Mouse (Mus musculus): ENCODE data around the gene Ybx3. TPM values are rescaled to one million over a fixed set of nuclear protein-coding genes. Genes with fewer than 3 reads are reported as not detected.

Ybx3 gene
- polyA plus RNA-seq, 1 experiment: 168 TPM

GRCm38 (mm10) chr6:131362987-131363765 lies 25.1 kb downstream of the Ybx3 start:
- WGBS: 74% methylated on average over 7 of the region's 7 CpGs
- no peak overlapping the region for H3K27ac ChIP-seq (ENCODE audit: control insufficient read depth, insufficient read depth, low read depth, low read length, poor library complexity)
- peaks cover 3% of the 10 kb centered on the region; the same call in 1 of the 2 replicates for H3K4me1 ChIP-seq (ENCODE audit: control insufficient read depth, insufficient read depth, low read length)

DNA sequence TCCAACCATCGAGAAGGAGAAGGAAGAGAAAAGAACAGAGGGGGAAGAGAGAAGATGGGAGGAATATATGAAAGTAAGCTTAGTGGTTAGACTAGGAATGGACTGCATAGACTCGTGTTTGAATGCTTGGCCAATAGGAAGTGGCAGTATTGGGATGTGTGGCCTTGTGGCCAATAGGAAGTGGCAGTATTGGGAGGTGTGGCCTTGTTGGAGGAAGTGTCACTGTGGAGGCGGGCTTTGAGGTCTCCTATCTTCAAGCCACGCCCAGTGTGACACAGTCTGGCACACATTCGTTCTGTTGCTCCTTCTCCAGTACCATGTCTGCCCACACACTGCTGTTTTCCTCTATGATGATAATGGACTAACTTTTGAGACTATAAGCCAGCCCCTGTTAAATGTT lies 27.6 kb downstream of the Ybx3 start:
- peaks cover 3% of the 10 kb centered on the region; the same call in 1 of the 2 replicates for H3K4me1 ChIP-seq (ENCODE audit: control insufficient read depth, insufficient read depth, low read length)
- 68% methylated on average over 5 of the region's 5 CpGs for WGBS
- no peak overlapping the region for H3K4me3 ChIP-seq (replicated peaks; ENCODE audit: control insufficient read depth, low read depth, low read length)
- no peak for TF ChIP-seq POLR2A (IDR thresholded peaks at IDR 0.05; ENCODE audit: borderline replicate concordance, control insufficient read depth, low read depth, low read length)
- TF ChIP-seq CTCF (IDR thresholded peaks at IDR 0.05; ENCODE audit: control insufficient read depth, insufficient read depth, low read length): no peak
- no peak overlapping the region for H3K27ac ChIP-seq (ENCODE audit: control insufficient read depth, insufficient read depth, low read depth, low read length, poor library complexity)

More at GRCm38 (mm10) chr6:131362987-131363765, 25.1 kb downstream of the Ybx3 start:
- TF ChIP-seq POLR2A (IDR thresholded peaks at IDR 0.05; ENCODE audit: borderline replicate concordance, control insufficient read depth, low read depth, low read length) (no peak), CTCF (IDR thresholded peaks at IDR 0.05; ENCODE audit: control insufficient read depth, insufficient read depth, low read length) (no peak)
- no peak overlapping the region for H3K4me3 ChIP-seq (replicated peaks; ENCODE audit: control insufficient read depth, low read depth, low read length)

GRCm38 (mm10) chr6:131359543-131359942 lies 28.7 kb downstream of the Ybx3 start:
- H3K4me3 ChIP-seq (replicated peaks; ENCODE audit: control insufficient read depth, low read depth, low read length): no peak overlapping the region
- 74% methylated on average over 2 of the region's 2 CpGs for WGBS
- TF ChIP-seq POLR2A (IDR thresholded peaks at IDR 0.05; ENCODE audit: borderline replicate concordance, control insufficient read depth, low read depth, low read length) (no peak), CTCF (IDR thresholded peaks at IDR 0.05; ENCODE audit: control insufficient read depth, insufficient read depth, low read length) (no peak)
- peaks cover 3% of the 10 kb centered on the region; the same call in 1 of the 2 replicates for H3K4me1 ChIP-seq (ENCODE audit: control insufficient read depth, insufficient read depth, low read length)
- no peak overlapping the region for H3K27ac ChIP-seq (ENCODE audit: control insufficient read depth, insufficient read depth, low read depth, low read length, poor library complexity)

GRCm38 (mm10) chr6:131354913-131355312 lies 33.4 kb downstream of the Ybx3 start:
- Histone ChIP-seq H3K4me3 (replicated peaks; ENCODE audit: control insufficient read depth, low read depth, low read length) (no peak overlapping the region), H3K27ac (ENCODE audit: control insufficient read depth, insufficient read depth, low read depth, low read length, poor library complexity) (no peak overlapping the region), H3K4me1 (ENCODE audit: control insufficient read depth, insufficient read depth, low read length) (peaks cover 2% of the 10 kb centered on the region; the same call in 1 of the 2 replicates)
- 65% methylated on average over 4 of the region's 4 CpGs for WGBS
- TF ChIP-seq CTCF (IDR thresholded peaks at IDR 0.05; ENCODE audit: control insufficient read depth, insufficient read depth, low read length) (no peak), POLR2A (IDR thresholded peaks at IDR 0.05; ENCODE audit: borderline replicate concordance, control insufficient read depth, low read depth, low read length) (no peak)

- peak; percentile 78 for TF ChIP-seq CTCF (IDR thresholded peaks at IDR 0.05; ENCODE audit: control insufficient read depth, insufficient read depth, low read length)
- no peak for TF ChIP-seq POLR2A (IDR thresholded peaks at IDR 0.05; ENCODE audit: borderline replicate concordance, control insufficient read depth, low read depth, low read length)
- peaks cover 2% of the 10 kb centered on the region; the same call in 1 of the 2 replicates for H3K4me1 ChIP-seq (ENCODE audit: control insufficient read depth, insufficient read depth, low read length)
- peak within 1 kb of the TSS; percentile 48 for H3K4me3 ChIP-seq (replicated peaks; ENCODE audit: control insufficient read depth, low read depth, low read length)
- under 1% methylated on average over 16 of the region's 16 CpGs for WGBS
- H3K27ac ChIP-seq (ENCODE audit: control insufficient read depth, insufficient read depth, low read depth, low read length, poor library complexity): no peak within 1 kb of the TSS
Measured at GRCm38 (mm10) chr6:131353352-131353919, 34.8 kb downstream of the Ybx3 start, which contains the start of gene Styk1. Gene Styk1 (minus strand): TSS chr6:131353597.

DNA sequence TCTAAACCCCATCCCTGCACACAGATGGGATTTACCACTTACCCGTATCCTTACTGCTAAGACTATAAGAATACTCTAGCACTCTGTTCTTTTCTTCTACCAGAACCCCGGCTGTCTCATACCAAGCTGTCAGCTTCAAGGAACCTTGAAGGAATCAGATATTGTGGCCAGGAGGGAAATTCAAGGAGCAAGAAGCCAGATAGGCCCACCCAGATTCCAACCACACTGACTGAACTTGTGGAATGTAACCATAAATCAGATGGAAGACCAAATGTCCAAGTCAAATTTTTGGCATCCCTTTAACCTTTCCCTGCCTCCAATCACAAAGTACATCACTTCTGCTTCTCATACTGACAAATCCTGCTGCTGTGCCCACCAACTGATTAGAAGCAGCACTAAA lies 41.2 kb downstream of the Ybx3 start:
- Histone ChIP-seq H3K27ac (ENCODE audit: control insufficient read depth, insufficient read depth, low read depth, low read length, poor library complexity) (no peak overlapping the region), H3K4me3 (replicated peaks; ENCODE audit: control insufficient read depth, low read depth, low read length) (no peak overlapping the region), H3K4me1 (ENCODE audit: control insufficient read depth, insufficient read depth, low read length) (no peaks in the 10 kb centered on the region; the same call in 1 of the 2 replicates)
- WGBS: 81% methylated on average over 2 of the region's 2 CpGs
- TF ChIP-seq CTCF (IDR thresholded peaks at IDR 0.05; ENCODE audit: control insufficient read depth, insufficient read depth, low read length) (no peak), POLR2A (IDR thresholded peaks at IDR 0.05; ENCODE audit: borderline replicate concordance, control insufficient read depth, low read depth, low read length) (no peak)

GRCm38 (mm10) chr6:131344346-131344745 lies 43.9 kb downstream of the Ybx3 start:
- Histone ChIP-seq H3K27ac (ENCODE audit: control insufficient read depth, insufficient read depth, low read depth, low read length, poor library complexity) (no peak overlapping the region), H3K4me3 (replicated peaks; ENCODE audit: control insufficient read depth, low read depth, low read length) (no peak overlapping the region), H3K4me1 (ENCODE audit: control insufficient read depth, insufficient read depth, low read length) (no peaks in the 10 kb centered on the region)
- no peak for TF ChIP-seq POLR2A (IDR thresholded peaks at IDR 0.05; ENCODE audit: borderline replicate concordance, control insufficient read depth, low read depth, low read length)
- TF ChIP-seq CTCF (IDR thresholded peaks at IDR 0.05; ENCODE audit: control insufficient read depth, insufficient read depth, low read length): no peak
- WGBS: 83% methylated on average over 7 of the region's 7 CpGs

DNA sequence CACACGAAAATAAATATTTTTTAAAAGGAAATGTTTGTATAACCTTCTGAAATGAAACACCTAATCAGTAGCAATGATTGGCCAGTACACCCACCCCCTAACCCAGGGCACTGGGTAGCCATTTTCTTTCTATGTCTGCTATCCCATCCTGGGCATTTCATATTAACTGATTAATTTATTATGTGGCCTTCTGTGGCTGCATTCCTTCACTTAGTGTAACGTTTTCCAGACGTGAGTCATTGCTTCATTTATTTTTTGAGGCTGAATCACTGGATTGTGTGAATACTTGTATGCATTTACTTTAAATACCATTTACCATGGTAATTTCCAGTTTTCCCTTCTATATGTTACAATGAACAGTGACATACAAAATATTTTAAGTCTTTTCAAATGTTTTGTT lies 48.2 kb downstream of the Ybx3 start:
- Histone ChIP-seq H3K27ac (ENCODE audit: control insufficient read depth, insufficient read depth, low read depth, low read length, poor library complexity) (no peak overlapping the region), H3K4me1 (ENCODE audit: control insufficient read depth, insufficient read depth, low read length) (no peaks in the 10 kb centered on the region), H3K4me3 (replicated peaks; ENCODE audit: control insufficient read depth, low read depth, low read length) (no peak overlapping the region)
- TF ChIP-seq POLR2A (IDR thresholded peaks at IDR 0.05; ENCODE audit: borderline replicate concordance, control insufficient read depth, low read depth, low read length) (no peak), CTCF (IDR thresholded peaks at IDR 0.05; ENCODE audit: control insufficient read depth, insufficient read depth, low read length) (no peak)
- WGBS: 71% methylated on average over 3 of the region's 3 CpGs
